Mouse (Mus musculus) liver, adult (tissue): ENCODE results near the gene Ctnnbip1.

Experiments used
- GATA4 ChIP-seq: IDR thresholded peaks from 2 replicates; pipeline ENCODE4 v1.6.1; 2014; ENCODE audit warnings: mild to moderate bottlenecking, low read length; ENCODE audit not compliant: insufficient replicate concordance

The Ctnnbip1 gene

DNA sequence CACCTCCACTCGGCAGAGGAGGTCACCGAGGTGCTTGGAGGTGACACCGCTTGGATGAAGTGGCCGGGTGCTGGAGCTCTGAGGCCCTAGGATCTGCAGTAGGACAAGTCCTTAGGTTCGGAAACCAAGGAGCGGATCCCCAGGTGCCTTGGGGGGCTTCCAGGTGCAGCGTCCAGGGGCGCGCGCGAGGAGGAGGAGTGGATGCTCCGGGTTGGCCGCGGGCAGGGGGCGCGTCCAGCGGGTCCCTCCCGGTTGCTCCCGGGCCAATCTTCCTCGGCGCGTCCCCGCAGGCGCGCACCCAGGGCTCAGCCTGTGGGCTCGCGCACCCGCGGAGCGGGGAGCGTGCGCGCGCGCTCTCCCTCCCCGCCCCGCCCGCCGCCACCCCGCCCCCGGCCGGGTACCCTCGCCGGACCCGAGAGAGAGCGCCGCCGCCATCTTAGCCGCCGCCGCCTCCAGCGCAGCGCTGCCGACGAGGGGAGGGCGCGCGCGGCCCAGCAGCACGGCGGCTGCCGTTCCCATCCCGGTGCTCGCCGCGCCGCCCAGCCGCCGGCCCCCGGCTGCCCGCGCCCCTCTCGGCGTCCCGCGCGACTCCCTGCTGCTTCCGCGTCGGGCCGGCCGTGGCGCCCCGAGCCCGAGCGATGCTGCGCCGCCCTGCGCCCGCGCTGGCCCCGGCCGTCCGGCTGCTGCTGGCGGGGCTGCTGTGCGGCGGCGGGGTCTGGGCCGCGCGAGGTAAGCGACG lies 68.2 kb downstream of the Ctnnbip1 start, which contains the start of gene Clstn1:
Gene Clstn1, plus strand, starts transcription at position 425 of the 739 bp plus-strand sequence.
- TF ChIP-seq GATA4: no peak

DNA sequence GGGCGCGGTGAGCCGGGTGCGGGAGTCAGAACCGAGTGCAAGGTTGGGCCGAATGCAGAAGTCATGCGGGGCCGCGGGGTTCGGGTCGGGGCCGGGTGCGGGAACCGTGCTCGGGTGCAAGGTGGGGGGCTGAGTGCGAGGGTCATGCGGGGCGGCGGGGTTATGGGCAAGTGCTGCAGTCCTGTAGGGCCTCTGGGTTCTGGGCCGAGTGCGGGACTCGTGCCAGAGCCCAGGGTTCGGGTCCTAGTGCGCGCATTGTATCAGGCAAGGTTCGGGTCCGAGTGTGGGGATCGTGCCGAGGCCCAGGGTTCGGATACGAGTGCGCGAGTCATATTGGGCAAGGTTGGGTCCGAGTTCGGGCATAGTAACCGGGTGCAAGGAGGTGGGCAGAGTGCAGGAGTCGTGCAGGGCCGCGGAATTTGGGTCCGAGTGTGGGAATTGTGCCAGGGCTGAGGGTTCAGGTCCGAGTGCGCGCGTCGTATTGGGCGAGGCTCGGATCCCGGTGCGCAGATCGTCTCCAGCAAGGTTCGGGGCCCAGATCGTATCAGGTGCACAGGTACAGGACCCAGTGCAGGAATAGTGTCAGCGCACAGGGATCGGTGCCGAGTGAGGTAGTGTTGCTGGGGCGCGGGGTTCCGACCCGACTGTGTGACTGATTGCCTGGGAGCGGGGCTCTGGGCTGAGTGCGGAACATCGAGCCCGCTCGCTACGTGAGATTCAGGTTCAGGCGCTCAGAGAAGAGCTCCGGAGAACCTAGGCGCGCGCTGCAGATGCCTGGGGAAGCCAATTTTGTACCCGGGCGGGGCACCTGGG lies 69.0 kb downstream of the Ctnnbip1 start:
- no peak for TF ChIP-seq GATA4

DNA sequence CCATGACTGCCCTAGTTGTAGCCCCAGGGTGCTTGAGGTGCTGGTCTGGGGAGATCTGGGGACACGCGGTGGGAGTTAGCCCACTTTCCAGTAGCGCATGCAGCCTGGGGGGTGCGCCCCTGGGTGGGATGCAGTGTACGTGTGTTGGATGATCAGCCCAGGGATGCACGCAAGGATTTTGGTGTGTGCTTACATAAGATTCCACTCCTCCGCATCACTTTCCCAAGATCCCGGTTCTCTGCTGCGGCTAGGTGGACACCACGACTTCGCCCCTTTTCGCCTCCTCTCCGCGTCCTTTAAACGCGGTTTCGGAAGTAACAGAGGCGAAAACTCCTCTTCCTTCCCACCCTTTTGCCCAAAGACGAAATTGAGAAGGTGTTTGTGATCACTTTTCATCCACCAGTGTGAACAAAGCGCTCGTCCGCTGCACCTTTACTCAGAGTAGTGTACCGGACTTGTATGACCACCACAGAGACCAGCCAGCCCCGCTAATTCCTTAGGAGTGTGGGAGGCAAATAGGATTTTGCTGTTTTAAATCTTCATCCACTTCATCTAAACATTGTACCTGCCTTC lies 69.6 kb downstream of the Ctnnbip1 start:
- no peak for TF ChIP-seq GATA4

- TF ChIP-seq GATA4: no peak
These were observed 72.2 kb downstream of the Ctnnbip1 start for GRCm38 (mm10) chr4:149590200-149590599.

GRCm38 (mm10) chr4:149591486-149591885 lies 73.5 kb downstream of the Ctnnbip1 start:
- TF ChIP-seq GATA4: no peak

GRCm38 (mm10) chr4:149594913-149595581 lies 77.0 kb downstream of the Ctnnbip1 start:
- TF ChIP-seq GATA4: no peak

DNA sequence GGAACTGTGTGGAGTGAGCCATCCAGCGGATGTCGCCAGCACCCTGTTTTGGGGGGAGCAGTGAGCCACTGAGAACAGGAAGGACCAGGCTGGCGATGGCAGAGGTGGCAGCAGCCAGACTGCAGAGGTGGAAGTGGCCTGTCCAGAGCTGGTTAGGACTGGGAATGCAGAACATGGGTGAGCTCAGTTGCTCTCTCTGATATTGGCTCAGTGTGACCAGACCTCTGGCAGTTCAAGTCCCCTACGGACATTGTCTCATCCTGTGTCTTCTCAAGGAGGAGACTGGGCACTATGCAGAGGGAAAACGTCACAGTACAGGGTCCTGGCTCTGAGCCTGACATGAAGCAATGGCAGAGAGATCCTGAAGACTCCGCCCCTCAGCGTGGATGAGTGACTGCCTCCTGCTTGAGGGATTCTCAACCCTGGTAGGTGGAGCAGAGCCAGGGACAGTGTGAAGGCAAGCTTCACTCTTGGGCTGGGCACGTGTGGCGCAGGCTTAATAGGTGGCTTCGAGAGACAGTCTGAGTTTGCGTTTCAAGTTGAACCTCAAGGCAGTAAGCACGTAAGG lies 79.7 kb downstream of the Ctnnbip1 start:
- TF ChIP-seq GATA4: no peak

DNA sequence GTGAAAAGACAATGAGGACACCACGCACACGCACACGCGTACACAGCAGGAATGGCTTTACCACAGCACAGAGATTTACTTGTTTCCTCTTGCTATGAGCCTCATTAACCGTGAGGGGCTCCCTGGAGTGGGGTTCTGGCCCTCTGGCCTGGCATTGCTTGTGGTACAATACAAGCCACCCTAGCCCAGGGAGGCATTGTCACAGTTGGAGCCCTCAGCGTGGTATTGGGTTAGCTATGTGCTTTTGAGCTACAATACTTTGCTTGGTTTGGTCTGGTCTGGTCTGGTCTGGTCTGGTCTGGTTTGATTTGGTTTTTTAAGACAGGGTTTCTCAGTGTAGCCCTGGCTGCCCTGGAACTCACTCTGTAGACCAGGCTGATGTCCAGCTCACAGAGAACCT lies 81.5 kb downstream of the Ctnnbip1 start:
- no peak for TF ChIP-seq GATA4

GRCm38 (mm10) chr4:149600130-149600529 lies 82.1 kb downstream of the Ctnnbip1 start:
- TF ChIP-seq GATA4: no peak

DNA sequence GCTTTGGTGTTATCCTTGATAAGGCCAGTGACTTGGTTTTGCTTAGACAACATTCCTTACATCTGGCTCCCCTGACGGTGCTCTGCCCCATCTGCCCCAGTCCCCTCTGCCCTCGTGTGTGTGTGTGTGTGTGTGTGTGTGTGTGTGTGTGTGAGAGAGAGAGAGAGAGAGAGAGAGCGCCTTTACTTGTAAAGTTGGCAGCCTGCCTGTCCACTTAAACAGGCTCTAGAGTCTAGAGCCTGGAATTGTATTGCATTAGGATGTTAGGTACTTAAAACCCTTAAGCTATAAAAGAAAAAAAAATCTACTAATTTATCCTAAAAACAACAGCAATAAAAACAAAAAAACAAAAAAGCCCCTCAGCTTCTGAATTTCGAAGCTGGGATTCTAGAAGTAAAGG lies 83.4 kb downstream of the Ctnnbip1 start:
- no peak for TF ChIP-seq GATA4

DNA sequence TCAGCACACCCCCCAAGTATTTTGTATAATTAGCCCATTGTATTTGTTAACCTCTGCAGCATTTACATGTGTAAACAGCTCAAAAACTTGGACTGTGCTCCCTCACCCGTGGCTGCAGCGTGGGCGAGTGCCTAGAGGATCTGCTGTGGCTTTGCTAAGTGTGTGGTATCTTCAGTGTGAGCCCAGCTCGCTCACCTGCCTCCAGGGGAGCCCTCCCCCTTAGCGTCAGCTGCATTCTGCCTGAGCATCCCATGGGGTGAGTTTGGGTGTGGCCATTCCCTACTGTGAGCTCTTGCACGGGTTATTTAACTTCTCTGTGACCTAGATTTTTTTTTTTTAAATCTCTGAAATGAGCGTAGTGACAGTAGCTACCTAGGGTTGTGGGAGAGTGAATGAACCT lies 84.2 kb downstream of the Ctnnbip1 start:
- TF ChIP-seq GATA4: no peak

GRCm38 (mm10) chr4:149603860-149604259 lies 85.8 kb downstream of the Ctnnbip1 start:
- TF ChIP-seq GATA4: no peak

DNA sequence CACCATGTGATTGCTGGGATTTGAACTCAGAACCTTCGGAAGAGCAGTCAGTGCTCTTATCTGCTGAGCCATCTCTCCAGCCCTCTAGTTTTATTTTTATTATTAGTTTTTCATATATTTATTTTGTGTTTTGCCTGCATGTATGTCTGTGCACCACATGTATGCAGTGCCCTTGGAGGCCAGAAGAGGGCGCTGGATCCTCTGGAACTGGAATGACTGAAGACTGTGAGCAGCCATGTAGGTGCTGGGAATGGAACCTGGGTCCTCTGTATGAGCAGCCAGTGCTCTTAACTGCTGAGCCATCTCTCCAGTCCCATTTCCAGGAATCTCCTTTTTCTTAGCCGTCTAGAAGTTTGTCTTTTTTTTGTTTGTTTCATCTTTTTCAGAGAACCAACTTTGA lies 86.5 kb downstream of the Ctnnbip1 start:
- TF ChIP-seq GATA4: no peak

DNA sequence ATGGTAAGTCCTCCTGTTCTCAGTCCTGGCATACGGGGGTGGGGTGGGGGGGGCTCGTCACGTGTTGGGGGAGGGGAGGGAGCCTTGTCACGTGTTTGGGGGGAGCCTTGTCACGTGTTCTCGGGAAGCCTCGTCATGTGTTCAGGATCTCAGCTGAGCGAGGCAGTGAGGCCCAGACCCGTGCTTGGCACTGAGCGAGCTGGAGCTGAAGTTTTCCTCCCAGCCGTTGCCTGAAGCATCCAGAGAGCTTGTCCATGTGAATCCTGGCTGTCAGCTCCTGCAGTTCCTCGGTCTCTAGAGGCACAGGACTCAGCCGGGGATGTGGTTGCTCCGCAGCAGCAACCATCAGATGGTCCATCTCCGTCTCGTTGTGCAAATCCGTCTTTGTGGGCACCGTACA lies 88.0 kb downstream of the Ctnnbip1 start:
- TF ChIP-seq GATA4: no peak

GRCm38 (mm10) chr4:149606766-149607358 lies 88.8 kb downstream of the Ctnnbip1 start:
- TF ChIP-seq GATA4: peak; percentile 80
